In genomic region chr17:34219096-34219495, GRCm38 (mm10) we compare ENCODE assay signal across 11 mouse cellular contexts. TPM values are rescaled to one million over a fixed set of nuclear protein-coding genes. Genes with fewer than 3 reads are reported as not detected.
DNase-seq lines count a peak whose midpoint lies in the region; ATAC-seq and TF ChIP-seq lines count a peak whose summit lies in the region.
"Not testable (repeated sequence)": the region's sequence is repeated elsewhere in the genome, so short reads cannot be mapped to it uniquely, and the experiment has no call there.
"Had no signal": no experiment of that assay in that cellular context is flagged by ENCODE, and none has a peak within 500 bp of the region (broad histone marks: within the 10 kb centered on the region; RNA-seq: fewer than 3 reads in every experiment).

No protein-coding gene starts in this region.

- H3K4me3 ChIP-seq in midbrain, postnatal 0 days (ENCODE audit: low read depth, low read length); spleen, adult 2 months (ENCODE audit: extremely low read depth, insufficient read depth, insufficient read length): not testable (repeated sequence)

- WGBS in midbrain, postnatal 0 days: 88% methylated on average over 7 of the region's 11 CpGs
- 87% methylated on average over 7 of the region's 11 CpGs for WGBS in spleen, adult 2 months

- TF ChIP-seq CTCF in midbrain, postnatal 0 days (IDR thresholded peaks at IDR 0.05): peak; percentile 54
- TF ChIP-seq CTCF in spleen, adult 2 months (IDR thresholded peaks at IDR 0.05; ENCODE audit: extremely low read depth, insufficient read depth, insufficient read length, insufficient replicate concordance): peak; percentile 60; the same call in 1 of the 2 replicates

- not testable (repeated sequence) for H3K4me1 ChIP-seq in midbrain, postnatal 0 days (ENCODE audit: insufficient read depth, low read length); spleen, adult 2 months (ENCODE audit: control insufficient read depth, insufficient read depth, insufficient read length)

- not testable (repeated sequence) for ATAC-seq in midbrain, postnatal 0 days (ENCODE audit: low FRiP score)

- not testable (repeated sequence) for H3K27me3 ChIP-seq in midbrain, postnatal 0 days (ENCODE audit: insufficient read depth, low read length); spleen, adult 2 months (ENCODE audit: control insufficient read depth, insufficient read depth, low read length)

- not testable (repeated sequence) for H3K9ac ChIP-seq in midbrain, postnatal 0 days (replicated peaks; ENCODE audit: low read length, poor library complexity, severe bottlenecking)

- H3K4me2 ChIP-seq in midbrain, postnatal 0 days (ENCODE audit: low read depth, low read length, poor library complexity, severe bottlenecking): not testable (repeated sequence)

- DNase-seq in CD8-positive naive resting alpha-beta T cell, adult 2 months (ENCODE audit: low read depth in 2 of 2, low spot score in 2 of 2): peak; percentile 75 to 86
- peak; percentile 70 to 79 for DNase-seq in adrenal gland, postnatal 36 days
- DNase-seq in gastrocnemius, postnatal 10 days: peak; percentile 70
- peak; percentile 76 for DNase-seq in kidney, adult 18-20 months
- DNase-seq in left cerebral cortex, postnatal 4 days: peak; percentile 66
- DNase-seq in midbrain, postnatal 0 days (ENCODE audit: low spot score): not testable (repeated sequence)
- peak in 1 of 2 experiments; percentile 55 for DNase-seq in spleen, adult 2 months (ENCODE audit: low read depth in 1 of 2, low spot score in 2 of 2)
- peak; percentile 47 for DNase-seq in urinary bladder, postnatal 14 days (ENCODE audit: low spot score)

- not testable (repeated sequence) for H3K36me3 ChIP-seq in midbrain, postnatal 0 days (ENCODE audit: insufficient read depth, low read length)
- peaks cover 30% of the 10 kb centered on the region for H3K36me3 ChIP-seq in spleen, adult 2 months (ENCODE audit: control insufficient read depth, insufficient read depth, low read length)

- not testable (repeated sequence) for H3K27ac ChIP-seq in midbrain, postnatal 0 days (ENCODE audit: low read depth, low read length); spleen, adult 2 months (ENCODE audit: insufficient read depth, low read length)

- not testable (repeated sequence) for H3K9me3 ChIP-seq in midbrain, postnatal 0 days (ENCODE audit: low read length)

- intact Hi-C loops in left cerebral cortex, postnatal 4 days (cut with DNase I): not testable (repeated sequence)

- not testable (repeated sequence) for TF ChIP-seq POLR2A in spleen, adult 2 months (IDR thresholded peaks at IDR 0.05; ENCODE audit: low read depth, low read length)

RNA-seq across cellular contexts. Expression of gene Tap2, which starts 15.8 kb away (rescaled TPM):
- total RNA-seq in adrenal gland, postnatal 36 days (2021): 10 to 100 TPM; 47.0 to 54.3 TPM
- total RNA-seq in gastrocnemius, postnatal 10 days (2021): 1 to 10 TPM; 6.5 to 7.0 TPM
- 1 to 10 TPM; 3.1 to 3.5 TPM for total RNA-seq in left cerebral cortex, postnatal 4 days (2021)
- 1.8 and 2.0 TPM in 2 replicates for total RNA-seq in midbrain, postnatal 0 days (2014; rRNA removed)
- polyA plus RNA-seq in midbrain, postnatal 0 days (2015; fragmentation: Nextera tagmentation; extraction: Ambion mirVana): 2.9 and 4.2 TPM in 2 replicates
- polyA plus RNA-seq in spleen, adult 2 months (2012; rRNA removed): 83.0 and 111 TPM in 2 replicates

RNA-seq across cellular contexts. Expression of gene H2-Ob, which starts 19.6 kb away (rescaled TPM):
- under 1 TPM; 0.33 to 0.73 TPM for total RNA-seq in adrenal gland, postnatal 36 days (2021)
- total RNA-seq in gastrocnemius, postnatal 10 days (2021): under 1 TPM; 0.26 to 0.34 TPM
- total RNA-seq in left cerebral cortex, postnatal 4 days (2021): not detected
- 1.1 and 1.2 TPM in 2 replicates for total RNA-seq in midbrain, postnatal 0 days (2014; rRNA removed)
- 0.31 and 0.55 TPM in 2 replicates for polyA plus RNA-seq in midbrain, postnatal 0 days (2015; fragmentation: Nextera tagmentation; extraction: Ambion mirVana)
- 318 and 334 TPM in 2 replicates for polyA plus RNA-seq in spleen, adult 2 months (2012; rRNA removed)
- polyA plus RNA-seq: forebrain, embryonic 11.5 days; limb, embryonic 11.5 days; neural tube, embryonic 12.5 days had no signal

RNA-seq across cellular contexts. Expression of gene Psmb8, which starts 21.6 kb away (rescaled TPM):
- 10 to 100 TPM; 31.0 to 34.7 TPM for total RNA-seq in adrenal gland, postnatal 36 days (2021)
- 1 to 10 TPM; 4.5 to 5.1 TPM for total RNA-seq in gastrocnemius, postnatal 10 days (2021)
- 1 to 10 TPM; 1.3 to 1.9 TPM for total RNA-seq in left cerebral cortex, postnatal 4 days (2021)
- total RNA-seq in midbrain, postnatal 0 days (2014; rRNA removed): 1.7 and 2.8 TPM in 2 replicates
- polyA plus RNA-seq in midbrain, postnatal 0 days (2015; fragmentation: Nextera tagmentation; extraction: Ambion mirVana): 4.2 and 5.3 TPM in 2 replicates
- polyA plus RNA-seq in spleen, adult 2 months (2012; rRNA removed): 260 and 307 TPM in 2 replicates

RNA-seq across cellular contexts. Expression of gene Psmb9, which starts 31.5 kb away (rescaled TPM):
- total RNA-seq in adrenal gland, postnatal 36 days (2021): 10 to 100 TPM; 11.2 to 18.8 TPM
- 1 to 10 TPM; 1.6 to 1.7 TPM for total RNA-seq in gastrocnemius, postnatal 10 days (2021)
- 1 to 10 TPM in 1 of 2 experiments, under 1 TPM in 1; 0.77 to 1.1 TPM for total RNA-seq in left cerebral cortex, postnatal 4 days (2021)
- total RNA-seq in midbrain, postnatal 0 days (2014; rRNA removed): 0.99 and 1.1 TPM in 2 replicates
- 2.0 and 3.3 TPM in 2 replicates for polyA plus RNA-seq in midbrain, postnatal 0 days (2015; fragmentation: Nextera tagmentation; extraction: Ambion mirVana)
- polyA plus RNA-seq in spleen, adult 2 months (2012; rRNA removed): 159 and 225 TPM in 2 replicates

RNA-seq across cellular contexts. Expression of gene Tap1, which starts 31.7 kb away (rescaled TPM):
- 10 to 100 TPM; 12.5 to 23.0 TPM for total RNA-seq in adrenal gland, postnatal 36 days (2021)
- total RNA-seq in gastrocnemius, postnatal 10 days (2021): 1 to 10 TPM; 2.6 to 3.8 TPM
- 1 to 10 TPM; 2.2 to 3.6 TPM for total RNA-seq in left cerebral cortex, postnatal 4 days (2021)
- total RNA-seq in midbrain, postnatal 0 days (2014; rRNA removed): 7.1 and 16.5 TPM in 2 replicates
- polyA plus RNA-seq in midbrain, postnatal 0 days (2015; fragmentation: Nextera tagmentation; extraction: Ambion mirVana): 7.7 and 8.3 TPM in 2 replicates
- polyA plus RNA-seq in spleen, adult 2 months (2012; rRNA removed): 144 and 178 TPM in 2 replicates

Comparison
In these comparisons a context has a peak if more than half of its experiments do, and no peak if none do; other contexts are left out.
1. RNA of gene Tap2, which starts 15.8 kb away (total RNA-seq): 47.0 to 54.3 TPM in adrenal gland, postnatal 36 days; 6.5 to 7.0 TPM in gastrocnemius, postnatal 10 days, 3.1 to 3.5 TPM in left cerebral cortex, postnatal 4 days and 1.8 to 2.0 TPM in midbrain, postnatal 0 days; every median in the first group is over 4 times any median in the second.